Mouse (Mus musculus): ENCODE measurements around the gene Bcar1.

Bcar1 gene

GRCm38 (mm10) chr8:111678848-111679247, 64.8 kb downstream of the Bcar1 start:
- no peak for DNase-seq (ENCODE audit: low read depth)

DNA sequence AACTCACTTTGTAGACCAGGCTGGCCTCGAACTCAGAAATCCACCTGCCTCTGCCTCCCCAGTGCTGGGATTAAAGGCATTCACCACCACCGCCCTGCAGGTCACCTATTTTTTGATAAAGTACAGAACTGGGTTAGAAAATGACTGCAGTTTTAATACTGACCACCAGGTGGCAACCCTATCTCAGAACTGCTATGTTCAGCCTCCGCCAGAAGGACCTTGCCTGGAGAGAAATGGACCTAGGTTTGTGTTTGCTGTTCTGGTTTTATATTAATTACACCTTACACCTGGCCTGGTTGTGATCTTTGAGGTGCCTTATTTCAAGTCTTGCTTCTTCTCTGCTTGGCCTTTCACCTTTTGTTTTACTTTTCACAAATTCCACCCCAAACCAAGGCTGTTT, 65.5 kb downstream of the Bcar1 start:
- peak; percentile 56 for DNase-seq (ENCODE audit: low read depth)

DNA sequence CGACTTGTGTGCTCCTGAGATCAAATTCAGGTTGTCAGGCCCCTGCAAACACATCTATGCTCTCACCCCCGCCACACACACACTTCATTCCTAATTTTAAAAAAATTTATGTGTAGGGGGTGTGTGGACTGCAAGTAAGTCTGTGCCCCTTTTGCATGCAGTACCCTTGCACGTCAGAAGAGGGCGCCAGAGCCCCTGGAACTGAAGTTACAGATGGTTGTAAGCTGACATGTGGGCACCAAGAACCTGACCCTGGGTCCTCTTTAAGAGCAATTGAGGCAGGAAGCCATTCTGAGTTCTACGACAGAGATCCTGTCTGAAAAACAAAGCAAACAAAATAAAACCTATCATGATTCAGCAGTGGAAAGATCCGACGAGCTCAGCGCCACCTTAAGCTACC, 67.4 kb downstream of the Bcar1 start:
- peak; percentile 23 for DNase-seq (ENCODE audit: low read depth)

GRCm38 (mm10) chr8:111666751-111667150, 76.9 kb downstream of the Bcar1 start:
- DNase-seq (ENCODE audit: low read depth): no peak

DNA sequence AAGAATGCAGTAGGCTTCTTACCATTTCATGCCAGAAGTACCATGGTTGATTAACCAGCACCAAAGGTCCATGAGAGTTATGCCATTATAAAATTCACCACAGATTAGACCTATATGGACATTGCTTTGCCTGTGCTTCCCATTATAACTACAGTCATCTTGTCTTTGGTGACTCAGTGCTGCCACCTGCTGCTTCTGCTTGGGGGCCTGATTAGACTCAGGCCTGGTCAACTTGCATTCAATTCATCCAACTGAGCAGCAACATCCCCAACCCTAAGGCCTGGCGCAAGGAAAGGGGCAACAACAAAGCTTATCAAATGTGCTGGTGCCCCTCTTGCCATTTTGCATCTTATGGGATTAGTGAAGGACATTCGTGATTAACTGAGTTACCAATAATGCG, 81.1 kb downstream of the Bcar1 start:
- peak; percentile 58 for DNase-seq (ENCODE audit: low read depth)
